Mouse (Mus musculus) liver, postnatal 0 days (tissue): ENCODE data around the gene Adora3. TPM values are rescaled to one million over a fixed set of nuclear protein-coding genes. Genes with fewer than 3 reads are reported as not detected.

Experiments
- ATAC-seq: fragments of 200-750 bp; cut with Nextera tagmentation; 2 replicates; pipeline ENCODE4 v1.8.0; 2017; ENCODE audit warnings: mild to moderate bottlenecking, moderate library complexity
- DNase-seq: peaks from one replicate; pipeline ENCODE4 v3.0.0-alpha.2; 2016
- H3K27ac ChIP-seq: fragments of 300-500 bp; sonication (generic); 2 replicates; pipeline ENCODE4 v1.5.1; 2014; ENCODE audit warnings: antibody characterized with exemption, moderate library complexity, mild to moderate bottlenecking, low read depth
- H3K27me3 ChIP-seq: fragments of 300-500 bp; sonication (generic); 2 replicates; pipeline ENCODE4 v1.6.1; 2014; ENCODE audit warnings: low read length, control low read depth, mixed read lengths; ENCODE audit not compliant: insufficient read depth
- H3K36me3 ChIP-seq: fragments of 300-500 bp; sonication (generic); replicated peaks from 2 replicates; pipeline ENCODE4 v1.6.1; 2014; ENCODE audit warnings: mild to moderate bottlenecking, control low read depth, low read length, moderate library complexity, mixed read lengths; ENCODE audit not compliant: insufficient read depth
- H3K4me1 ChIP-seq: fragments of 300-500 bp; sonication (generic); 2 replicates; pipeline ENCODE4 v1.6.1; 2014; ENCODE audit warnings: antibody characterized with exemption, mild to moderate bottlenecking, control low read depth; ENCODE audit not compliant: insufficient read depth
- H3K4me2 ChIP-seq: fragments of 300-500 bp; sonication (generic); 2 replicates; pipeline ENCODE4 v1.6.1; 2014; ENCODE audit warnings: low read depth, mild to moderate bottlenecking, low read length, moderate library complexity, mixed read lengths
- H3K4me3 ChIP-seq: fragments of 300-500 bp; sonication (generic); 2 replicates; pipeline ENCODE4 v1.5.1; 2014; ENCODE audit warnings: low read depth, low read length
- H3K9ac ChIP-seq: fragments of 300-500 bp; sonication (generic); replicated peaks from 2 replicates; pipeline ENCODE4 v1.6.1; 2014; ENCODE audit warnings: mild to moderate bottlenecking, moderate library complexity
- H3K9me3 ChIP-seq: fragments of 300-500 bp; sonication (generic); 2 replicates; pipeline ENCODE4 v1.6.1; 2016; ENCODE audit warnings: mild to moderate bottlenecking, control low read depth, low read length, mixed read lengths
- CTCF ChIP-seq: sonication (generic); IDR thresholded peaks from 2 replicates; pipeline ENCODE4 v1.5.1; 2016; ENCODE audit warnings: antibody characterized with exemption, low read depth
- EP300 ChIP-seq: IDR thresholded peaks from 2 replicates; pipeline ENCODE4 v1.6.1; 2016; ENCODE audit warnings: antibody characterized with exemption, low read depth, mild to moderate bottlenecking
- WGBS: fragments of 180-500 bp; shearing (Covaris S2); extraction: QIAGEN DNeasy Blood & Tissue Kit; methylation state at CpG from one replicate; pipeline ENCODE4 v1.1.7; 2014; ENCODE audit not compliant: insufficient replicate concordance; 5-methylcytosine and 5-hydroxymethylcytosine counted together
- polyA plus RNA-seq: library from polyadenylated mRNA; unstranded; fragments of >200 nt; fragmentation: Nextera tagmentation; extraction: Ambion mirVana; gene quantifications from 2 replicates; pipeline ENCODE4 v1.2.1, GENCODE M21; 2015

The Adora3 gene
- polyA plus RNA-seq, 1 experiment from 2014 or later: 0.62 TPM

DNA sequence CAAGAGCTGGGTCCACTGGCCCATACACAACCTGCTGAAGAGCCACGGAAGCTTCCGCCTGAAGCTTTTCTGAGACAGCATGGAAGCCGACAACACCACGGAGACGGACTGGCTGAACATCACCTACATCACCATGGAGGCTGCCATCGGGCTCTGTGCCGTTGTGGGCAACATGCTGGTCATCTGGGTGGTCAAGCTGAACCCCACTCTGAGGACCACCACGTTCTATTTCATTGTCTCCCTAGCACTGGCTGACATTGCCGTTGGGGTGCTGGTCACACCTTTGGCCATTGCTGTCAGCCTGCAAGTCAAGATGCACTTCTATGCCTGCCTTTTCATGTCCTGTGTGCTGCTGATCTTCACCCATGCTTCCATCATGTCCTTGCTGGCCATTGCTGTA, 34.1 kb downstream of the Adora3 start:
- no peaks in the 10 kb centered on the region for H3K36me3 ChIP-seq
- no peak for ATAC-seq
- H3K4me2 ChIP-seq: peak overlapping the region; percentile 23
- H3K27ac ChIP-seq: peak overlapping the region; percentile 59
- H3K4me3 ChIP-seq: no peak overlapping the region
- H3K9me3 ChIP-seq: no peaks in the 10 kb centered on the region
- WGBS: 83% methylated on average over 9 of the region's 9 CpGs
- no peak for DNase-seq
- peaks cover 8% of the 10 kb centered on the region; the same call in 1 of the 2 replicates for H3K4me1 ChIP-seq
- no peak for TF ChIP-seq EP300
- no peak overlapping the region for H3K9ac ChIP-seq
- H3K27me3 ChIP-seq: no peaks in the 10 kb centered on the region

- WGBS: 55% methylated on average over 9 of the region's 9 CpGs
- Histone ChIP-seq H3K9ac (no peak overlapping the region), H3K36me3 (no peaks in the 10 kb centered on the region)
Observed at GRCm38 (mm10) chr3:105907956-105908655, 37.4 kb downstream of the Adora3 start.

DNA sequence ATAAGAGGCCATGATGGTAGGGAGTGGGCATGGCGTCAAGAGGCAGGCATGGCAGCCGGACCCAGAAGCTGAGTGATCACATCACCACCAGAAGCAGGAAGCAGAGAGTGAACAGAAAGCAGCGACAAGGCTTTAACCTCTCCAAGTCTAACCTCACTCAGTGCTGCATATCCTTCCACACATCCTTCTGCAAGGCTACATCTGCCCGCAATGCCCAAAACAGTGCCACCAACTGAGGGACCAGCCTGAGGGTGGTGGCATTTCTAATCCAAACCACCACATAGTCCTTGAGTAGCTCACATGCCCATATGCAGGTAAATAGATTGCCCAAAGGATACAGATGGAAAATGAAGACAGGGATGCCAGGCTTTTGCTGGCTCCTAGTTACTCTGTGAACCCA, 38.3 kb downstream of the Adora3 start:
- DNase-seq: peak; percentile 5
- 82% methylated on average over 4 of the region's 4 CpGs for WGBS
- TF ChIP-seq EP300 (no peak), CTCF (no peak)

More at GRCm38 (mm10) chr3:105907956-105908655, 37.4 kb downstream of the Adora3 start:
- no peak overlapping the region for H3K4me3 ChIP-seq
- H3K27me3 ChIP-seq: no peaks in the 10 kb centered on the region
- H3K4me1 ChIP-seq: peaks cover 13% of the 10 kb centered on the region; the same call in 1 of the 2 replicates
- TF ChIP-seq EP300: no peak
- no peak for TF ChIP-seq CTCF
- no peak overlapping the region for H3K27ac ChIP-seq
- no peak overlapping the region for H3K4me2 ChIP-seq
- H3K9me3 ChIP-seq: no peaks in the 10 kb centered on the region
- ATAC-seq: no peak
- DNase-seq: no peak

DNA sequence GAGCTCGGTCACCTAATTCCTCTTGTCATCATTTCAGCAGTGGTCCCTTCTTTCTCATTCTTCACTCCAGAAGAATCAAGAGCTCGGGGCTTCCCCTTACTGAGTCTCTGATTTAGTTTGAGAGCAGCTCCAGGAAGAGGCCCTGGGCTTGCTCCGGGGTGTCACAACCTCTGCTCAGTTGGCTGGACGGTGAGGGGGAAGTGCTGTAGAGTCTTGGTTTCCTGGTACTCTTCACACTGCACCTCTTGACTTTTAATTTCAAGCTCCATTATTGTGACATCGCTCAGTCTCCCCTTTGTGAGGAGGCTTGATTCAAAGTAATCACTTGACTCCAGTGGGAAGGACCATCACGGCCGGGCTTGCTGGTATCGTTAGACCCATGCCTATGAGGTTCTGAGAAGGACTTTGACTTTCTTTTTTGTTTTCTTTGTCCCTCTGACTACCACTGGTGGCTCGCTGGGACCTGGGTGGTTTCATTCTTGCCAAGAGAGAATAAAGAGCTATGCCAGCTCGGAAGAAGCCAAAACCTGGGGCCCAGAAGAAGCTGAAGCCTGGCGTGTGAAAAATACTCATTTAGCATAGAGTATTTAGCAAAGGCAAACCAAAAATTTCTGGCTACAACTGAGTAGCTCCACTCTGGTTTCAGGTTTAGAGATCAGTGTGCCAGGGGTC, 40.0 kb downstream of the Adora3 start:
- ATAC-seq (peak; percentile 79), DNase-seq (peak; percentile 55)
- peaks cover 26% of the 10 kb centered on the region for H3K4me1 ChIP-seq
- TF ChIP-seq CTCF (no peak), EP300 (no peak)
- H3K27me3 ChIP-seq: no peaks in the 10 kb centered on the region
- H3K36me3 ChIP-seq: no peaks in the 10 kb centered on the region
- no peak overlapping the region for H3K9ac ChIP-seq
- peak overlapping the region; percentile 23 for H3K27ac ChIP-seq
- WGBS: 44% methylated on average over 11 of the region's 11 CpGs
- H3K4me2 ChIP-seq: peak overlapping the region; percentile 8
- H3K9me3 ChIP-seq: no peaks in the 10 kb centered on the region
- H3K4me3 ChIP-seq: no peak overlapping the region

More for the DNA sequence above, 38.3 kb downstream of the Adora3 start:
- no peak overlapping the region for H3K9ac ChIP-seq
- H3K4me1 ChIP-seq: peaks cover 21% of the 10 kb centered on the region
- no peak overlapping the region for H3K27ac ChIP-seq
- H3K36me3 ChIP-seq: no peaks in the 10 kb centered on the region
- no peak overlapping the region for H3K4me2 ChIP-seq
- H3K9me3 ChIP-seq: no peaks in the 10 kb centered on the region
- no peak overlapping the region for H3K4me3 ChIP-seq
- no peaks in the 10 kb centered on the region for H3K27me3 ChIP-seq
- ATAC-seq: no peak

DNA sequence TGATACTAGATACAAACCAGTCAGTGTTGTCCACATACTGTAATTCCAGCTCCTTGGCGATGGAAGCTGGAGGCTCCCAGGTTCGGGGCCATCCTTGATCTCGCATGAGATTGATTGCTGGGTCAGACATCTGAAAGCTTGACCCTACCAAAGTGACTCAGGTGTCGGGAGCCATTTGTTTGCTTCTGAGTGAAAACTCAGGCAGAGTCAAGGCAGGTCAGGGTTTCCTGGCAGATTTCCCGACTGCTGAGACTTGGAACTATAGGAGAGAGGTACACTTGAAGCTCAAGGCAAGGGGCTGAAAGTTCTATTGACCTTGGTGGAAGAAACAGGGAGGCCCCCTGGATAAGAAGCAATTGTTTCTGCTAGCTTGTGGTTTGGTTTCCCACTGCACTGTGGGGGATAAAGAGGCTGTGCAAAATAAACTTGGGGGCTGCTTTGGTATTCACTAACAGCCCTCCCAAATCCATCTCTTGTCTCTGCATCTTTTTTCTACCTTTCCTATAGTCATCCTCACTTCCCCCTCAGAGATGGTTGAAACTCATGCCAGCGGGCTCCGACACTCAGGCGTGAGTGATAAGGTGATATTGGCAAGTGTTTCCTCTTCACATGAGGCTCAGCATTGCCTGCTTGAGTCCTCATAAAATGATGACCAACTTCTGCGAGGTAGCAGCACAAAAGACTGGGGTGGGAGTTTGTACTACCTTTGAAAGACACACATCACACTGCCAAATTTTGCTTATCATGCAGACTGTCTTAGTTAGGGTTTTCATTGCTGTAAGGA, 41.6 kb downstream of the Adora3 start:
- WGBS: 40% methylated on average over 9 of the region's 9 CpGs
- no peak for TF ChIP-seq CTCF
- TF ChIP-seq EP300: no peak
- Histone ChIP-seq H3K9ac (no peak overlapping the region), H3K36me3 (no peaks in the 10 kb centered on the region), H3K4me3 (no peak overlapping the region), H3K4me2 (no peak overlapping the region), H3K27ac (no peak overlapping the region), H3K4me1 (peaks cover 26% of the 10 kb centered on the region), H3K27me3 (no peaks in the 10 kb centered on the region), H3K9me3 (no peaks in the 10 kb centered on the region)
- DNase-seq (no peak), ATAC-seq (no peak)
